ENCODE assay signal across 10 mouse cellular contexts in the genomic region with DNA sequence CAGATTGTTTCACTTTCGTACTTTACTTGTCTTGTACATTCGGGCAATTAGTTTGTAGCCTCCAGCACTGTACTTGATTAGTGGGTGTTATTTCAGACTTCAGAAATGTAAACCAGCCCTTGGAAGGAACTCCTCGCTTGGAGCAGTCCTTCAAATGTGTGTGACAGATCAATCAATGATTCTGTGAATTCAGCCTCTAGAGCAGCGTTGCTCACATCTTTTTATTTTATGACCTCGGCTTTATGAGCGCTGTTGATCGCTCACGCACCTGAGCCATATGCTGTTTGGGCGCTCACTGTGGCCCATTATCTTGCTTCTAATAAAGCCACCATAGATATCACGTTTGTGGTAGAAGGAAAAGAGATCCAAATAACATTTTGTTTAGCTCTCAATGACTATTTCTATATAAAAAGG. TPM values are rescaled to one million over a fixed set of nuclear protein-coding genes. Genes with fewer than 3 reads are reported as not detected.
DNase-seq lines count a peak whose midpoint lies in the region; ATAC-seq and TF ChIP-seq lines count a peak whose summit lies in the region.
"Had no signal": no experiment of that assay in that cellular context is flagged by ENCODE, and none has a peak within 500 bp of the region (broad histone marks: within the 10 kb centered on the region; RNA-seq: fewer than 3 reads in every experiment).

No protein-coding gene starts in this region.

- H3K27ac ChIP-seq in left cerebral cortex, adult 2 months: no peak overlapping the region
- H3K27ac ChIP-seq in embryonic fibroblast, embryonic 13.5 days (ENCODE audit: insufficient read depth, low read length): no peak overlapping the region
- H3K27ac ChIP-seq in limb, embryonic 11.5 days (replicated peaks; ENCODE audit: low read depth, low read length): no peak overlapping the region
- no peak overlapping the region for H3K27ac ChIP-seq in neural tube, embryonic 13.5 days (replicated peaks)

- no peak for DNase-seq in left cerebral cortex, adult 2 months (ENCODE audit: extremely low spot score in 1 of 2, low spot score in 2 of 2)
- DNase-seq in left cerebral cortex, postnatal 14 days (ENCODE audit: low spot score in 2 of 2): no peak
- DNase-seq in limb, embryonic 11.5 days (ENCODE audit: low spot score): no peak
- DNase-seq in layer of hippocampus, adult 8-10 months (ENCODE audit: low spot score in 2 of 2): no peak
- DNase-seq in gastrocnemius, adult 18-20 months (ENCODE audit: low spot score): no peak
- no peak for DNase-seq in layer of hippocampus, postnatal 25 days (ENCODE audit: extremely low spot score in 1 of 2, low spot score in 1 of 2)

- 52% methylated on average over 10 of the region's 10 CpGs for WGBS in limb, embryonic 11.5 days
- 61% methylated on average over 10 of the region's 10 CpGs for WGBS in neural tube, embryonic 13.5 days

- H3K4me2 ChIP-seq in limb, embryonic 11.5 days (ENCODE audit: low read depth, severe bottlenecking): peak overlapping the region; percentile 89
- H3K4me2 ChIP-seq in neural tube, embryonic 13.5 days: peak overlapping the region; percentile 87

- no peaks in the 10 kb centered on the region for H3K27me3 ChIP-seq in limb, embryonic 11.5 days (ENCODE audit: control insufficient read depth, insufficient read depth, low read length)
- no peaks in the 10 kb centered on the region for H3K27me3 ChIP-seq in neural tube, embryonic 13.5 days

- no peaks in the 10 kb centered on the region for H3K36me3 ChIP-seq in limb, embryonic 11.5 days (ENCODE audit: control insufficient read depth, insufficient read depth, low read length)
- H3K36me3 ChIP-seq in neural tube, embryonic 13.5 days: no peaks in the 10 kb centered on the region

- TF ChIP-seq POLR2A in embryonic fibroblast, embryonic 13.5 days (IDR thresholded peaks at IDR 0.05; ENCODE audit: low read depth, low read length): no peak

- H3K9me3 ChIP-seq in limb, embryonic 11.5 days (ENCODE audit: control insufficient read depth, low read length): no peaks in the 10 kb centered on the region
- H3K9me3 ChIP-seq in neural tube, embryonic 13.5 days: no peaks in the 10 kb centered on the region

- TF ChIP-seq CTCF in left cerebral cortex, adult 2 months (IDR thresholded peaks at IDR 0.05): no peak
- TF ChIP-seq CTCF in embryonic fibroblast, embryonic 13.5 days (IDR thresholded peaks at IDR 0.05; ENCODE audit: borderline replicate concordance, insufficient read depth, low read length): no peak

- no peak for ATAC-seq in limb, embryonic 11.5 days (ENCODE audit: insufficient number of reproducible peaks, low FRiP score, low TSS enrichment, low read depth)
- ATAC-seq in neural tube, embryonic 13.5 days (ENCODE audit: low read depth): no peak

- H3K9ac ChIP-seq in limb, embryonic 11.5 days (ENCODE audit: low read length): no peak overlapping the region
- H3K9ac ChIP-seq in neural tube, embryonic 13.5 days: no peak overlapping the region

- peak overlapping the region; percentile 47 for H3K4me3 ChIP-seq in left cerebral cortex, adult 2 months
- peak overlapping the region; percentile 38 for H3K4me3 ChIP-seq in embryonic fibroblast, embryonic 13.5 days (ENCODE audit: insufficient read depth, low read length)
- H3K4me3 ChIP-seq in limb, embryonic 11.5 days (ENCODE audit: low read depth, low read length): peak overlapping the region; percentile 36
- peak overlapping the region; percentile 43 for H3K4me3 ChIP-seq in neural tube, embryonic 13.5 days
- H3K4me3 ChIP-seq: myocyte had no signal

- H3K4me1 ChIP-seq in embryonic fibroblast, embryonic 13.5 days (ENCODE audit: control insufficient read depth, insufficient read depth, low read length): no peaks in the 10 kb centered on the region
- H3K4me1 ChIP-seq in limb, embryonic 11.5 days (ENCODE audit: control insufficient read depth, insufficient read depth, low read length): no peaks in the 10 kb centered on the region
- H3K4me1 ChIP-seq in neural tube, embryonic 13.5 days (replicated peaks): peaks cover 14% of the 10 kb centered on the region

- intact Hi-C loops in left cerebral cortex, adult 2 months (cut with DNase I): no loop called here
- intact Hi-C loops in left cerebral cortex, postnatal 14 days (cut with DNase I): no loop called here

RNA-seq across cellular contexts. Expression of a gene that starts 0.9 kb away (rescaled TPM):
- 10 to 100 TPM; 15.9 to 20.2 TPM for total RNA-seq in left cerebral cortex, adult 2 months (2021)
- 10 to 100 TPM; 17.2 to 19.5 TPM for total RNA-seq in left cerebral cortex, postnatal 14 days (2021)
- 0.90 and 1.8 TPM in 2 replicates for polyA plus RNA-seq in embryonic fibroblast, embryonic 13.5 days (2011; ENCODE audit: insufficient read length, low read depth, missing spikeins)
- 0.14 and 0.20 TPM in 2 replicates for polyA plus RNA-seq in limb, embryonic 11.5 days (2014; fragmentation: Nextera tagmentation; extraction: Ambion mirVana)
- polyA plus RNA-seq in neural tube, embryonic 13.5 days (2015; fragmentation: Nextera tagmentation; extraction: Ambion mirVana): 1.3 and 1.6 TPM in 2 replicates
- total RNA-seq in layer of hippocampus, adult 8-10 months (2022): 10 to 100 TPM; 16.2 to 17.8 (median 17.0) TPM
- 1 to 10 TPM; 3.3 to 3.9 TPM for total RNA-seq in gastrocnemius, adult 18-20 months (2021)
- 10 to 100 TPM; 16.6 to 17.8 TPM for total RNA-seq in layer of hippocampus, postnatal 25 days (2021)
- polyA plus RNA-seq: erythroblast, embryonic 14.5 days had no signal

RNA-seq across cellular contexts. Expression of a gene that starts 38.0 kb away (rescaled TPM):
- total RNA-seq in left cerebral cortex, adult 2 months (2021): 10 to 100 TPM; 32.4 to 34.1 TPM
- 10 to 100 TPM; 38.6 to 38.8 TPM for total RNA-seq in left cerebral cortex, postnatal 14 days (2021)
- polyA plus RNA-seq in embryonic fibroblast, embryonic 13.5 days (2011; ENCODE audit: insufficient read length, low read depth, missing spikeins): 0.16 TPM in 1 of 2 replicates, not detected in the other
- 3.5 and 4.8 TPM in 2 replicates for polyA plus RNA-seq in limb, embryonic 11.5 days (2014; fragmentation: Nextera tagmentation; extraction: Ambion mirVana)
- polyA plus RNA-seq in neural tube, embryonic 13.5 days (2015; fragmentation: Nextera tagmentation; extraction: Ambion mirVana): 36.4 and 37.2 TPM in 2 replicates
- total RNA-seq in layer of hippocampus, adult 8-10 months (2022): 10 to 100 TPM; 28.0 to 33.6 (median 33.2) TPM
- under 1 TPM in 1 of 2 experiments, not detected in 1; 0.17 TPM for total RNA-seq in gastrocnemius, adult 18-20 months (2021)
- 10 to 100 TPM; 30.6 to 30.8 TPM for total RNA-seq in layer of hippocampus, postnatal 25 days (2021)
- polyA plus RNA-seq: erythroblast, embryonic 14.5 days; myocyte had no signal

Comparison
In these comparisons a context has a peak if more than half of its experiments do, and no peak if none do; other contexts are left out.
1. RNA of a gene that starts 38.0 kb away (total RNA-seq): 38.6 to 38.8 TPM in left cerebral cortex, postnatal 14 days, 32.4 to 34.1 TPM in left cerebral cortex, adult 2 months, 28.0 to 33.6 TPM in layer of hippocampus, adult 8-10 months and 30.6 to 30.8 TPM in layer of hippocampus, postnatal 25 days; 0.17 TPM in gastrocnemius, adult 18-20 months; every median in the first group is over 10 times any median in the second.
2. Peak in every context shown above with its lines, with median percentiles within 50 percentile points of each other: H3K4me3 ChIP-seq.